Mouse (Mus musculus) layer of hippocampus, adult 9-10 months (tissue): Measurements from ENCODE around the gene Anks4b.
A peak's percentile ranks its signal among the peaks of the same experiment; 100 is the strongest.

Experiments used
- DNase-seq: peaks from one replicate; pipeline ENCODE4 v3.0.0; 2022; ENCODE audit warnings: low spot score

Gene Anks4b

DNA sequence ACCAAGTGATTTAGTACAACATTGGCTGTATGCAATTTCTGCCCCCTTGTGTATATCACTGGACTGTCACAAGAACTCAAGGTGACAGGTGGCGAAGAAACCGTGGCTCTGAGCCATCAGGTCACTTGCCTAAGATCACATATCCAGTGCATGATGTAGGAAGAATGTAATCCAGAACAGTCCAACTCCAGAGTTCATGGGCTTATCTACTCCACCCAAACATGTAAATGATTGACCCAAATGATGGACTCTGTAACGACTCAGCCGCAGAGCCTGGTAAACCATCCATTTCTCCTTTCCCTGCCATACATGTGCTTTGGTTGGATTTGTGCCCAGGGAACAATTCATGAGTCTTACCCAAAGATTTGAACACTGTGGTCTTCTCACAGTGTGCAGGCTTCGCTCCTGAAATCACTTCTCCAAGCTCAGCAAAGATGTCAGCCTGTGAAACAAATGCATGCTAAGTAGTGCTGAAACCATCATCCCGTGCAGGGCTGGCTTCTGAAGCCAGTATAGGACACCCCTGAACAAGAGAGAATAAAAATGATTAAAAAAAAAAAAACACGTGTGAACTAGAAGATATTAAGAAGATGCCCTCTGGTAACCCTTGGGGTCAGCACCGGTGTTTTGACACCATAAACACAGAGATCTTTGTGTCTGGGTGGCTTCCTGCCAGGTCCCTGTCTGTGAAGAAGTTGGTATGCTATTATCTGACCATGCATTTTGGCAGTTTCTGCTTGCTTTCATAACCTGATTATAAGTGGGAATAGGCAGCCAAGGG, 15.9 kb downstream of the Anks4b start:
- DNase-seq: no peak

DNA sequence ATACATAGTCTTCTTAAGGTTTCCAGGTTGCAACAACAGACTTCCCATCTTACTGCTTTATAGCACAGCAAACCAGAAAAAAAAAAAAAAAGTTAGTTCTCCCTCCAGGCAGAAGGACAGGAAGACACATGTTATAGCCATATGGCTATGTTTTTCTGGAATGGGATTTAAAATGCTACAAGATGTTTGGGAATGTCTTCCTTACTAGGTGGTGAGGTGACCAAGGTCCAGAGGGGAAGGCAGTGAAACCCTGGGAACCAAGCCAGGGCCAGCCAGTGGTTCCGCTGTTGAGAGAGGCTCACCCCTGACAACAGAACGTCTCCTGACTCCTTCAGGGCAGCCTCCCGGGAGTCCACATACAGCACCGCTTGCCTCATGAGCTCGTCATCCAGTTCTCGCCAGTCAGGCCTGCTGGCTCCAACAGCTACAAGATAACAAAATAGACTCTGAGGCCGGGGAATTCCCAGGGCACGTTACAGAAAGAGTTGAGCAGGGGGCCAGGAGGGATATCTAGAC, 16.6 kb downstream of the Anks4b start:
- DNase-seq: no peak

DNA sequence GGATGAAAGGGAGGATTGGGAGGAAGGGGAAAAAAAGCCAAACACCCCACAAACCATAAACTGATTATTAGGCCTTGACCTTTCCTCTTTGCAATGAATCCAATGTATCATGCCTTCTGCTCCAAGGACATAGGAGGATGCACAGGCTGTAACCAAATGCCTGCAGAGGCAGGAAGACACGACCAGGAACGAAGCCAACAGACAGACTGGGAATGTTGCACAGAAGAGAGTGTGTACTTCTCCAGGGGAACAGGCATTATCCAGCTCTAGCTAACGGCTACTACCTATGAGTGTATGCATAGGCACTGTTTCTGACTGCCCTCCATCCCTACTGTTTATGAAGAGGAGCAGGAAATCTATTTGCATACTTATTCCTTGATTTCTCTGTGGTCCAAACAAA, 18.5 kb downstream of the Anks4b start:
- DNase-seq: no peak

DNA sequence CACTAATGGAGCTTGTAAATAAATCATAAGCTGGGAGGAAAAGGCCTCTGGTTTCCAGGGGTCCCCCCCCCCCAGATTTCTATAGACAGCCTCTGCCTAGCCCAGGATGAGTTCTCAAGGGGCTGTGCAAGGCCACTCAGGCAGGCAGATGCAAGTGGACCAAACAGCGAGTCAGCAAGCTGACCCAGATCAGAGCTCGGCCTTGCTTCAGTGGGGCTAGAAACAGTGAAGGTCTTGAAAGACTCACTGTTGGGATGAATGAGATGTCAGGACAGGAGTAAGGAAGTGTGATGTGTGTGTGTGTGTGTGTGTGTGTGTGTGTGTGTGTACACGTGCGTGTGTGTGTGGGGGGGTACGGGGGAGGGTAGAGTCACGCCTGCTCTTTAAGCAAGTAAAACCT, 19.2 kb downstream of the Anks4b start:
- no peak for DNase-seq

DNA sequence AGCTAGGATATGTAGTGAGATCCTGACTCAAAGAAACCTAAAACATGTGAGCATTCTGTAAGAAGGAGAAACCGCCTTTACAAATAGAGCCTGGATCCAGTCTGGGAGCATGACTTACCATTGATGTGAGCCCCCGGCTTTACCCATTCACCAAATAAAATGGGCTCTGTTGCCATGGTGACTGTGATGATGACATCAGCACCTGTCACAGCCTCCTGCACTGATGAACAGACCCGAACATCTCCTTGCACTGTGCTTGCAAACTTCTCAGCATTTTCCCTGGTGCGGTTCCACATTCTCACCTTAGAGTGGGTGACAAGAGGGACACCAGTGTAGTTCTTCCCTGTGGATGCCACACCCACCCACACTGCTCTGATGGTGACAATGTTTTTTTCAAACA, 21.5 kb downstream of the Anks4b start:
- DNase-seq: no peak

DNA sequence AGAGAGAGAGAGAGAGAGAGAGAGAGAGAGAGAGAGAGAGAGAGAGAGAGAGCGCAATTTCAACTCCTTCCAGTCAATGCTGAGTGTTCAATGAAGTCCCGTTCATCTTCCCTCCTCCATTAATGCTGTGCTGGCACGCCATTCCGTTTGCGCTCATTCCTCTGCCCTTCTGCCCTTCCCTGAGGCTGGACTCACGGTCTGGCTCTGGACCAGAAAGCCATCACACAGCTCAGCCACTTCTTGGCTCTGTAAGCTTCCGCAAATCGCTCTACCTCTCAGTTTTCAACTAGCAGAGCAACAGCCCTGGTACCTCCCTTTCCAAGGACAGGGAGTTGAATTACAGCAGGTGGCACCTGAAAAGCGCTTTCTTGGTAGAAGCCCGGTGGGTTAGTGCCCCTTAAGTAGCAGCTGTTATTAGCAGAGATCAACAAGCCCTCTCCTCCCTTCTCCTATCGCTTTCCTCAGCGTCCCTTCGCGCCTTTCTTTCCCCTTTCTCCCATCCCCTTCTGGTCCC, 27.6 kb downstream of the Anks4b start:
- DNase-seq: no peak

DNA sequence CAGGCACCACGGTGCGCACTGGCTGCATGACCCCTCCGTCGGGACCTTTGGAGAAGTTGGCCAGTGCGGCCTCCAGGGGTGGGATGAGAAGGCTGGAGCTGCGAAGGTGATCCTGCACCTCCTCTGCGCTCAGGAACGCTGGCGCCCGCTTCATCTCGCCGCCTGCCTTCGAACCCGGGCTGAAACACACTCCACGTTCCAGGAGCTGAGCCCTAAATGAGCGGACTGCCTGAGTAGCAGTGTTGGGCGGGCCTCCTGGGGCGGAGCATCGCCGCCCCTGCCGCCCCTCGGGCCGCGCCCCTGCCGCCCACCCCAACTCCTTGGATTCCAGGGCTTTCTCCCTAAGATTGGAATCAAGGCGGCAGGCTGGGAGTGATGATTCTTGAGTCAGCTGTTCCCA, 28.1 kb downstream of the Anks4b start, which contains the start of gene Crym:
Gene Crym (minus strand): TSS at position 341 of the 400 bp plus-strand sequence.
- no peak for DNase-seq

DNA sequence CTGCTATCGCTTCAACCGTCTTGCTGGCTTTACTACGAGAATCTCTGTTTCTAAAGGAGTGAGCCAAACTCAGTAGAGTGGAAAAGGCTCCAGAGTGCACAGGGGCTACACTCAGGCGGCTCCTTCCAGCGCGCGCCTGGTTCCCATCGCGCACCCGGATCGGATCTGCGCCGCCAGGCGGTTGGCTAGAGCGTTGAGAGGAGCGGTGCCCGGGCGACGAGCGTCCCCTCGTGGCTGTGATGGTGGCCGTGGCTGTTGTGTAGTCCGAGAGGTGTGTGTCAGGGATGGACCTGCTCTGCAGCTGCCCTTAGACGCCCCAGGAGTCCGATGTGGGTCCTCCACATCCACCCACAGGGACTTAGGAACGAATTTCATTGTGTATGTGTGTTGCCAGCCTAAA, 30.1 kb downstream of the Anks4b start, which contains the start of gene Abca14:
Gene Abca14 (plus strand): TSS at position 173 of the 400 bp plus-strand sequence.
- DNase-seq: peak; percentile 67

DNA sequence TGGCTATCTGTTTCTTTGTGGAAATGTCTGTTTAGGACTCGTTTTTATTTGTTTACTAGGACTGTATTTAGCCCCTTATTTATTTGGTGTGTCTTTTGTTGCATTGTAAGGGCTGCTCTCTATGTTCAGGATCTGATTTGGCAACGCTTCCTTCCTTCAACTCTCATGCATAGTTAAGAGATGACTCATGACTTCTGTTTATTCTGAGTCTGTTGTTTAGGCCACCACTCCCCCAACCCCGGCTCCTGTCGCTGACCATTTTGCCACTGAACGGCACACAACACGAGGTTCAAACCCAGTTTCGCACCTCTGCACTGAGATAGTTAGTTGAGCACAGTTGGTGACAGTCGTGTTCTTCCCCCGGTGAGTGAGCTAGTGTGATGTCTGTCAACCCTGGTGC, 32.3 kb downstream of the Anks4b start:
- DNase-seq: no peak

DNA sequence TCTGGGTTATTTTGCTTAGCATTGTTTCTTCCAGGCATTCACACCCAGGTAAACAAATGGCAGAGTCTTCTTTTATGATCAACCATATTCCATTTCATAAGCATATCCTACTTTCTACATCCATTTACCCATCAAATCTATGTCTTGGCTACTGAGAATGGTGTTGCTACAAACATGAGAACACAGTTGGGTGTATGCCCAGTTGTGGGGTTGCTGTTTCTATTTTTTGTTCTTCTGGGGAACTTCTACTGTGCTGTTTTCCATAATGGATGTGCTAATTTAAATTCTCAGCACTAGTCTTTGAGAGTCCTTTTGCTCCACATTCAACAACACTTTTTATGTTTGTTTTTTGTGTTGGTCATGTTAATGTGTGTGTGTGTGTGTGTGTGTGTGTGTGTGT, 54.9 kb downstream of the Anks4b start:
- DNase-seq: no peak
